Mouse (Mus musculus) cerebellum, adult 8-10 months (tissue): ENCODE data around the gene Atxn2l.
"Not testable (repeated sequence)": the region's sequence is repeated elsewhere in the genome, so short reads cannot be mapped to it uniquely, and the experiment has no call there.

ENCODE experiments used
- DNase-seq: peaks from one replicate; pipeline ENCODE4 v3.0.0; 2022

Gene Atxn2l

GRCm38 (mm10) chr7:126487617-126488385 is 15.4 kb downstream of the Atxn2l start:
- DNase-seq, result not testable (repeated sequence)

GRCm38 (mm10) chr7:126487052-126487483 is 16.2 kb downstream of the Atxn2l start, which contains the start of gene Tufm:
Gene Tufm (plus strand): TSS chr7:126487361.
- peak; percentile 96 for DNase-seq

- DNase-seq, result peak; percentile 73
Measured at GRCm38 (mm10) chr7:126482392-126482871, 20.8 kb downstream of the Atxn2l start.

- DNase-seq, result no peak
Measured at GRCm38 (mm10) chr7:126481699-126482098, 21.5 kb downstream of the Atxn2l start.

GRCm38 (mm10) chr7:126474993-126475581 is 28.1 kb downstream of the Atxn2l start, which contains the start of gene Sh2b1:
Gene Sh2b1 (minus strand): TSS chr7:126475424.
- DNase-seq, result peak; percentile 90

- DNase-seq, result peak; percentile 45
Measured at GRCm38 (mm10) chr7:126474486-126474955, 28.7 kb downstream of the Atxn2l start.

DNA sequence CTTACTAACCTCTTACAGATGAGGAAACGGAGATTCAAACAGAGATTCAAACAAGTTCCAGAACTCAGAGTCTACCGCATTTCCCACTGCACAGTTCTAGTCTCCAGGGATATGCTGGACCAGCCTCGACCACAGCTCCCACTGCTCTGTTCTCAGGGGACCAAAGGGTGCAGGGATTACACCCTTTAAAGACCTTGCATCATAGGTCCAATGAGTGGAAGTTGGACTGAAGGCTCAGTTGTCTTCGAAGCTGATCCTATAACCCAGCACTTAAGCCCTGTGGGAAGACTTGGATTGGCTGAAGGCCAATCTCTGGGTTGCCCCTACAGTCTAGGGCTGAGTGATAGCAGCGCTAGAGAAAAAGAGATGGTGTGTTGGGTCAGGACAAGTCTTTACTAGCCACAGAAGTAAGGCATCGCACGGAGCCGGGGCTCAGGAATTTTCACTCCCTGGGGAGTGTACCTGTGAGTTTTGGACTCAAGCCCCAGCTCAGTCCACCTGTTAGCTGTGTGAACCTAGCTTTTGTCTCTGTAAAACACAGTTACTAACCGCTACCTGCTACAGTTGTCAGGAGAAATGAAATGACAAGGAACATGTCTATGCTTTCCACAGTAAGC is 29.7 kb downstream of the Atxn2l start:
- DNase-seq, result no peak

DNA sequence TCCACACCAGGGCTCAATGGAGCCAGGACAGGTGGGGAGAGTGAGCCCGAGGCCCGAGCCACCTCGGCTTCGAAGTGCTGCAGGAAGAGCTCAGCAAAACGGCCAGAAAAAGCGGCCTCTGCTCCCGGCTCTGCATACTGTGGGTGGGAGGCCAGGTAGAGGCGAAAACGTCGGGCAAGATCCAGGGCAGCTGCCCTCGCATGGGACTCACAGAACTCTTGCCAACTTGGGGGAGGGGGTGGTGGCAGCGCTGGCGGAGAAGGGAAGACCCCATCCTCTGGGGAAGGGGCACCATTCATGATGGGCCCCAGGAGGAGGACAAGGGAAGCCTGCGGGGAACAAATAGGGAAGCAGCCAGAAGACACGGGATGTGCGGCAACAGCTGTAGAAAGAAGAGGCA is 30.5 kb downstream of the Atxn2l start:
- DNase-seq, result no peak

DNA sequence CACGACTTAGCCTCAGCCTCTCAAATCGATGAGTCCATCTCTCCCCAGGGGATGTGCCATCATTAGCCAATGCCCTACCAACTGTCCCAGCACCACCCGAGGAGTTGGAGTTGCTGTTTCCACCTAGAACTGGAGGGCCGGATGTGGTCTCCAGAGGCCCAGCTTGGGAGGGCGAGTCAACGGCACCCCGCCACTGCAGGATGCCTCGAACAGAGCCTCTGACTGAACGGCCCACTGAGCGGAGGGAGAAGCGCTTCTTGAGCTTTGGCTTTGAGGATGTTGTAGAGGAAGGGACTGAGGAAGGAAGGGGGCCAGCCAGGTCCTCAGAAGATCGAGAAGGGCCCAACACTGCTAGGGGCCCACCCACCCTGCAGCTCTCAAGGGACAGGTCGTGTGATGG is 30.9 kb downstream of the Atxn2l start:
- DNase-seq, result no peak

GRCm38 (mm10) chr7:126471853-126472252 is 31.4 kb downstream of the Atxn2l start:
- no peak for DNase-seq

GRCm38 (mm10) chr7:126471361-126471760 is 31.9 kb downstream of the Atxn2l start:
- DNase-seq, result no peak

GRCm38 (mm10) chr7:126470077-126470476 is 33.2 kb downstream of the Atxn2l start:
- no peak for DNase-seq

- no peak for DNase-seq
Measured at GRCm38 (mm10) chr7:126467834-126468627, 35.2 kb downstream of the Atxn2l start.

GRCm38 (mm10) chr7:126467271-126467670 is 36.0 kb downstream of the Atxn2l start:
- no peak for DNase-seq

DNA sequence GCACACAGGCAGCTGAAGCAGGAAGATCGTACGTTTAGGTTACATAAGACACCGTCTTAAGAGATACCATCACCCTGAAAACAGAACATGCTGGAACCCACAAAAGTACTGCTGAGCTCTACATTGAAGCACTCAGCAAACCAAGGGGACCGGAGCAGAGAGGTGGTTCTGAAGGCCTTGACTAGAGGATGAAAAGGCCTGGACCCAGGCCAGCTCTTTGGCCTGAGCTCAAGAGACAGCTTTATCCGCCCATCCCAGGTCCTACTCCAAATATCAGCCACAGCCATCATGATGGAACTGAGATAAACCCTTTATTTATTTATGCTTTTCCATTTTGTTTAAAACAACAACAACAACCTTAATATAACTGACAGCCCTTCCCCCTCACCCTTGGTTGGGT is 36.5 kb downstream of the Atxn2l start:
- no peak for DNase-seq

DNA sequence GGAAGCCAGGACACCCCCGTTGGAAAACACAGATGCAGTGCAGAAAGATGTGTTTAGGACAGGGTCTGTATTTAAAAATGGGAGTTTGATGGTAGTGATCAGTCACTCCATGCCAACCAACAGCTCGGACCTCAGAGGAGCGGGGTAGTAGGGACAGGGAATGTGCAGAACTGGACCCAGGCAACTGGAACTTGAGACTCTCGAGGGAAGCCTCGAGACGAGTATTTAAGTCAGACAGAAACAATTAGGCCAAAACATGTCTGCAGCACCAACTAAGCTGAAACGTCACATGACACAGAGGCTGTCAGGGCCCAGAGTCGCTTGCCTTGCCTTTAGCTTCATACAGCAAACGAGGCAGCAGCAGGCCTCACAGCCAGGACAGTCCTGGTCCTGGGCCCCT is 37.1 kb downstream of the Atxn2l start:
- no peak for DNase-seq

DNA sequence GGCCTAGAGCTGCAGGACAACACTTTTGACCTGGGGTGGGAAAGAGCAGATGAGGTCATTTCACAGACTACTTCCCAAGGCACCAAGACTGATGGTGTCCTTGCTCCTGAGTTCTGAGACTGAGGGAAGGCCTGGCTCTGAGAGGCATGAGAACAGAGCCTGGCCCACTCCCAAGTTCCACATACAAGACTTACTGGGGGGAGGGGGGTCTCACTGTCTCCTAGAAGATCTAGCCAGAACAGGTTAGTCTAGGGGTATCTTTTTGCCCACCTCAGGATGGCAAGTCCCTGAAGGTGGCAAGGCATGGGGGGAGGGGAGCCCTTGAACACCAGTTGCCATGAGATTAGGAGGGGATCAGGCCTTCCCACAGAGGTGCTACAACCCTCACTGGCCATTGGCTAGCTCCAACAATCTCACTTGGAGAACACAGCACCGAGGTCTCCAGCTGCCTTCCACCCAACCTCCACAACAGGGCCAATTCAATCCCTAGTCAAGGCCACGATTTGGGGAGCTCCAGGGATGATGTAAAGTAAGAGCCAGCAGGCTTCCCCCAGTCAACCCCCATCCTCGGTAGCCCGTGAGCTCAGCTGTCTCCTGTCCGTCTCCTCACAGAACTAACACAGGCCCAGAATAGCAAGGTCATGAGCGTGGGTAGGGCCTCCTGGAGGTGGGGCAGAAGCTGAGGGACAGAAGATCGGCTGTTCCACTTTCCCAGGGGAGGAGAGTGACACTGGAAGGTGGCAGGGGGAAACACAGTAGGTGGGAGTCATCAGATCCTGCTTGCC is 37.8 kb downstream of the Atxn2l start:
- DNase-seq, result no peak

- no peak for DNase-seq
Measured at GRCm38 (mm10) chr7:126464836-126465235, 38.4 kb downstream of the Atxn2l start.

DNA sequence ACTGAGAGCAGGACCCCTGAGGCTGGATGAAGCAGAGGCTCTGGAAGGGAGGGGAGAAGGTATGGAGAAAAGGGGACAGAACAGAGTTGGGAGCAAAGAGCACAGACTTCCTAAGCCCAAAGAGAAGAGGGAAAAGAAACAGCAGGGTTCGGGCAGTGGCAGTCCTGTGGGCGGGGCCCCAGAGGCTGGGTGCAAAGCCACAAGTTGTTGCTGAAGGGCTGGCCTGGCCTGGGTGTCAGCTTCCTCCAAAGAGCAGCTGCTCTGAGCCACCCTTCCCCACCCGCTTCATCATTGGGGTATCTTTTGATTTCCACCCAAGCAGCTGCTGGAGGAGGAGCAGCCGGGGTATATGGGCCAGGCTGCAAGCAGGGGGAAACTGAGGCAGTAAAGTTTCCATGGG is 39.1 kb downstream of the Atxn2l start:
- no peak for DNase-seq

DNA sequence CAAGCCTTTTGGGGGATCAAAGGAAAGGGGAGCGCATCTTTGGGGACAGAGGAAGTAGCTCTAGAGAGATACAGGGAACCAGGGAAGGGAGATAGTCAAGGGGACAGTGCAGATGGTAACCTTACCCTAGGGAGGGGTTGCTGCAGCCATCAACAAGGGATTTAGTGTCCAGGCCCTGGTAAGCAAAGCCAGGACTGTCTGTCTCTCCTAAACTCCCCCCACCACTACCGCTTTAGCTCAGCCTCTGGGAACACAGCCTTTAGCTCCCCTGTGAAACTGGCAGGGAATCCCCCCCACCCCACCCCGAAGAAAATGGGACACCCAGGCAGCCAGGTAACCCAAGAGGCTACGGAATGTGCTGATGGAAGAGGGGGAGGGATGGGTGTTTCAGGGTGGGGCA is 39.7 kb downstream of the Atxn2l start:
- DNase-seq, result no peak

- DNase-seq, result no peak
Measured at GRCm38 (mm10) chr7:126463004-126463403, 40.2 kb downstream of the Atxn2l start, which contains the start of gene Atp2a1. Gene Atp2a1 (minus strand): TSS chr7:126463108.

DNA sequence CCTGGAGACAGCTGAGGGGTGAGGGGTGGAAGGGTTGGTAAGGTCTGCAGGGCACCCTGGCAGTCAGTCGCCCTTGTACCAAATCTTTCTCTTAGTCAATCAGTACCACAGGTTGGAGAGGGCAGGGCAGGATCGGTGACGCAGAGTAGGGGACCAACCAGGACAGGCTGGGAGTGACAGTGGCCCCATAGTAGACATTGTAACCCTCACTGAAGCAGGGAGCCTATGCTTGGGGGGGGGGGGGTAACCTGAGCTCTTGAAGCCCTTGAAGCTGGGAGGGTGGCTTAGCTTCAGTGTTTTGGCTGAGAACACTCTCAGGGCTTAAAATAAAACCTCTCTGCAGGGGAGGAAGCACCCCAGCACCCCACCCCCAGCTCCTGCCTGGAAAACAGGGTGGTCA is 41.6 kb downstream of the Atxn2l start:
- no peak for DNase-seq
